Mouse (Mus musculus): ENCODE data around the gene 2410015M20Rik.

DNA sequence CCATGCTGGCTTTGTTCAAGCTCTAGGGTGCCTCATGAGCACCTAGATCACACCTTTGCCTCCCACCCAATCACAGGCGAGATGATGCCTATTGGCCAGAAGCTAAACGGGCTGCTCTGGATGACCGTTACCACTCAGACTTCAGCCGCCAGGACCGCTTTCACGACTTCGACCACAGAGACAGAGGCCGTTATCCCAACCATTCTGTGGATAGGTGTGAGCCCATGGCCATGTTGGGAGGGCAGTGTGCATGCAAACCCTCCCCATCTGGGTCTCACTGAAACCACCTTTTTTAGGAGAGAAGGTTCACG is 5.5 kb downstream of the 2410015M20Rik start:
- no peak for TF ChIP-seq CTCF (IDR thresholded peaks at IDR 0.05; ENCODE audit: low read depth)
- no peak for TF ChIP-seq EP300 (IDR thresholded peaks at IDR 0.05; ENCODE audit: low read depth)
